Mouse (Mus musculus) erythroblast, embryonic 14.5 days (primary cell): ENCODE measurements around the gene Lats2.

Source experiments
- GATA1 ChIP-seq: IDR thresholded peaks from 2 replicates; pipeline ENCODE4 v1.6.1; 2012; ENCODE audit warnings: low read length, inconsistent platforms, mixed read lengths
- TAL1 ChIP-seq: IDR thresholded peaks from 3 replicates; pipeline ENCODE4 v1.6.1; 2012; ENCODE audit warnings: low read length, inconsistent platforms, mixed read lengths

- TF ChIP-seq GATA1 (no peak), TAL1 (no peak)
These were observed 2.1 kb downstream of the Lats2 start for GRCm38 (mm10) chr14:57756094-57756493.
